Mouse (Mus musculus) embryo, embryonic 10 days (tissue): ENCODE measurements around the gene Rassf10.

Experiments
- DNase-seq: peaks from one replicate; pipeline ENCODE4 v3.0.0-alpha.2; 2015; ENCODE audit warnings: low spot score

The Rassf10 gene

GRCm38 (mm10) chr7:112957630-112958029, 3.9 kb downstream of the Rassf10 start:
- DNase-seq = no peak

DNA sequence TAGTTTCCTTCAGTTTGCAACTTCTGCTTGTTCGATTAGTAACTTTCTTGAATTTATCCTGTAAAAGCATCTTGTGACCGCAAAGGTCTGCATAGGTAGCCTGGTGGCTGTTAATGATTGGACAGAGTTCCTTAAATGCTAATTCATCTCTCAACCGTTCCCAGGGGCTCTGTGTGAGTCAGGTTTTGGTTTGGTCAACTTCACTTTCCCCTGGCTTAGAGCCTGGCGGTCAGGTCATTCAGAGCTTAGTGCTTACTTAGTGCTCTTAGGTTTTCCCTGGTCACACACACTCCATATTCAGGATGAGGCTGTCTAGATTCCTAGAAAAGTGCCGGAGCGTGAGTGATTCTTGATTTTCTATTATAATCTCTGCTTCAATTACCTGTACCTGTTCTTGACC, 12.6 kb downstream of the Rassf10 start:
- no peak for DNase-seq

GRCm38 (mm10) chr7:112966786-112967185, 13.0 kb downstream of the Rassf10 start:
- no peak for DNase-seq

DNA sequence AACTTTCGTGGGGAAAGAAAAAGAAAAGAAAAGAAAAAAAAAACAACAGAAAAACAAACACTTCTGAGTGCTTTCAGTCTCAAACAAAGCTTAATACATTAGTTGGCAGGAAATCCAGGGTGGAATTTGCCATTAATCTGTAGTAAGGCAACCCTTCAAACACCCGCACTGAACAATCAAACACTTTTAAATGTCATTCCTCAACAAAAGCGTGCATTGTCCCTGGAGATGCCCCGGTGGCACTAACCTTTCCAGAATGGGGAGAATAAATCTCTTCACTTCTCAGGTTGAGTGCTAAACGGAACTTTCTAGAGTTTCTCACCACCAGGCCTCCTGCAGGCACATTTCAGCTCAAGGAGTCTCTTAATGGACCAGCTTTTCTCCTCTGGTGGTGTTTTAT, 29.6 kb downstream of the Rassf10 start:
- DNase-seq = no peak

DNA sequence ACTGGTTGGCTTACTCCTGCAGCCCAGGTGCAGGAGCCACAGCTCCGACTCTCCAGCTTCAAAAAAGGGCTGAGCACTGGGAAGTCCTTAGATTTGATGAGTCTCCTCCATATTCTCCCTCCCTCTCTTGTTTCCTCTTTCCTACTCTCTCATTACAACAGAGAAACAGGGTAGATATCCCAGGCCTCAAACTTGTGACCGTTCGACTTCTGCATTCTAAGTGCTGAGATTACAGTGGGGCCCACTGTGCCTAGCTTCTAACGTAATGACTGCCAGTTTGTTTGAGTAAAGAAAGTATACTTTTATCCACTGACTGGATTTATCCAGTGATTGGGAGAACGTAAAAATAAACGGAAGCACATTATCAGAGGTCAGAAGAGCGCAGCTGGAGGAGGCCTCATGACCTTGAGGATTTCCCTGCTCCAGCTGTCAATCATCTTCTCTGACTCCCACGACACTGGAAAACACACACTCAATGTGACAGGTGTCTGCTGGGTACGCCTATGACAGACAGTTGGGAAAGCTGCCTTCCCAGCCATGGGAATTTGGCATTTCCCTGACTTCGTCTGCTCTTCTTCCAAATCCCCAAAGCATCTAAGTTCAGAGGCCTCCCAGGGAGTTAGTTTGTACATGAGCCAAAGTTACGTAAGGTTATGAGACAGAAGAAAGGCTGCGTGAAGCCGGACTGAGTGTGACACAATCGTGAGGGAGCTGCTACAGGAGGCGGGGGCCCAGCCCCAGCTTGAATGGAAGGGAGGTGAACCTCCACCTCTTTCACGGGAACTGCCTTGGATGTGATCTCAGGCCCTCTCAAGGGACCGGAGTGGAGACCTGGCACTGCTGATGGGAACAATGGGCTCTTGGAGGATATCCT, 31.2 kb downstream of the Rassf10 start:
- no peak for DNase-seq

- DNase-seq = no peak
Observed at GRCm38 (mm10) chr7:112985578-112985949, 31.8 kb downstream of the Rassf10 start.

- DNase-seq = peak; percentile 19
Observed at GRCm38 (mm10) chr7:112992928-112993327, 39.2 kb downstream of the Rassf10 start.

GRCm38 (mm10) chr7:113003565-113004255, 49.9 kb downstream of the Rassf10 start:
- no peak for DNase-seq

- no peak for DNase-seq
Observed at GRCm38 (mm10) chr7:113005726-113006125, 52.0 kb downstream of the Rassf10 start.
